Mouse (Mus musculus): ENCODE measurements around the gene Med12l.

DNA sequence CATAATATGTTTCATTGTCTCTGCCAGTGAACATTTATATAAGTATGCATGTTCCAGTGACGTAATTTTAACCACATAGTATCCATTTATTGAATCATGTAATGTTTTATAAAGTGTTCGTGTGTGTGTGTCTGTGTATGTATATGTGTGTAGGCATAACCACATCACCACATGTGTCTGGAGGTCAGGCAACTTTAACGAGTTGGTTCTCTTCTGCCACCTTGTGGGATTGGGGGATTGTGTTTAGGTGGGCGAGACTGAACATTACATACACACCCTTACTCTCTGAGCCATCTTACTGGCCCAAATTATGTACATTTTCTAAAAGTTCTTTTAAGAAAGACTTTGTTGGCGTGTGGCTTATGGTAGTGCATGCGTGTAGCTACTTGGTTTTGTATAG is 162.9 kb downstream of the Med12l start:
- TF ChIP-seq EP300 (IDR thresholded peaks at IDR 0.05; ENCODE audit: low read depth) (no peak), CTCF (IDR thresholded peaks at IDR 0.05; ENCODE audit: low read depth) (peak; percentile 34)
